Mouse (Mus musculus): Measurements from ENCODE around the gene 1190002N15Rik. TPM values are rescaled to one million over a fixed set of nuclear protein-coding genes. Genes with fewer than 3 reads are reported as not detected.

The 1190002N15Rik gene
- polyA plus RNA-seq, 1 experiment = 0.19 TPM

DNA sequence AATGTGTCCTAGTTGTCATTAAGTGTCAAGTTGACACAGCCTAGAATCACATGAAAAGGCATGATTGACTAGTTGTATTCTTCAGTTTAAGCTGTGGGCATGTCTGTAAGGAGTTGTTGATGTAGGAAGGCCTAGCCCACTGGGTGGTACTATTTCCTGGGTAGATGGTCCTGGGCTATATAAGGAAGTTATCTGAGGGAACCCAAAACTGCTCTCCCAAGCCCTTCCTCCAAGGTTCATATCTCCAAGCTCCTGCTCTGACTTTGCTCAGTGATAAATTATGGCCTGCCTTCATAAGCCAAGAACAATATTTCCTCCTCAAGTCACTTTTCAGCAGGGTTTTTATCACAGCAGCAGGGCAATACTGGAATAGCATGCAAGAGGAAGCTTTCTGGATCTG, 18.4 kb upstream of the 1190002N15Rik start:
- H3K4me1 ChIP-seq (ENCODE audit: control insufficient read depth) = peaks cover 40% of the 10 kb centered on the region
- TF ChIP-seq TAL1 (IDR thresholded peaks at IDR 0.05; ENCODE audit: low read length) (no peak), GATA1 (IDR thresholded peaks at IDR 0.05; ENCODE audit: low read length) (no peak)
- no peaks in the 10 kb centered on the region for H3K27me3 ChIP-seq (ENCODE audit: control insufficient read depth)
- H3K9me3 ChIP-seq (ENCODE audit: control insufficient read depth, low read length) = no peaks in the 10 kb centered on the region
- no peak overlapping the region for H3K4me3 ChIP-seq (replicated peaks)
- H3K36me3 ChIP-seq (ENCODE audit: control insufficient read depth) = no peaks in the 10 kb centered on the region

DNA sequence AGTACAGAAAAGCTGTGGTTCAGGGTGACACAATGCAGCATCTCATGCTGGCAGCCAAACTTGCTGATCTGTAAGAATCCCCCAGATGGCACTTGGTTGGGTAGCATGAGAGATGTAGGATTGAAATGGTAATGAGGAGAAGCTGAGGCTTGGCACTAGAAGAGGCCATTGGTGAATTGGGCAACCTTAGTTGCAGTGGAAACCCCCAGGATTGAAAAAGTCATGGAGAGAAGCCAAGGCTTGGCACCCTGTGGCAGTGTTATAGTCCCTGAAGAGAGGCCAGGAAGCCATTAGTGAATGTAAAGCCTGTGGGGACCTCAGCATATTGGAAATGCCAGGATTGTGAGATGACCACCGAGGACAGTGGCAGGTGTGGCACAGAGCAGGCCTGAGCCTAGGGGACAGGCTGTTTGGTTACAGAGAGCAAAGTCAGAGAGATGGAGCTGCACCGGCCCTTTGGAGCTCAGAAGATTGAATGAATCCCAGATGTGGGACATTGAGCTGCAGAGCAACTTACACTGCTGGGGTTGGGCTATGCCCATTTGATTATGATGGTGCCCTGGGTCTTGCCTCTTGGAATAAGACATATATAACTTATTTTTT, 12.7 kb upstream of the 1190002N15Rik start:
- Histone ChIP-seq H3K36me3 (ENCODE audit: control insufficient read depth) (no peaks in the 10 kb centered on the region), H3K9me3 (ENCODE audit: control insufficient read depth, low read length) (no peaks in the 10 kb centered on the region), H3K27me3 (ENCODE audit: control insufficient read depth) (no peaks in the 10 kb centered on the region), H3K4me3 (replicated peaks) (no peak overlapping the region), H3K4me1 (ENCODE audit: control insufficient read depth) (peaks cover 6% of the 10 kb centered on the region)
- no peak for TF ChIP-seq GATA1 (IDR thresholded peaks at IDR 0.05; ENCODE audit: low read length)
- no peak for TF ChIP-seq TAL1 (IDR thresholded peaks at IDR 0.05; ENCODE audit: low read length)

DNA sequence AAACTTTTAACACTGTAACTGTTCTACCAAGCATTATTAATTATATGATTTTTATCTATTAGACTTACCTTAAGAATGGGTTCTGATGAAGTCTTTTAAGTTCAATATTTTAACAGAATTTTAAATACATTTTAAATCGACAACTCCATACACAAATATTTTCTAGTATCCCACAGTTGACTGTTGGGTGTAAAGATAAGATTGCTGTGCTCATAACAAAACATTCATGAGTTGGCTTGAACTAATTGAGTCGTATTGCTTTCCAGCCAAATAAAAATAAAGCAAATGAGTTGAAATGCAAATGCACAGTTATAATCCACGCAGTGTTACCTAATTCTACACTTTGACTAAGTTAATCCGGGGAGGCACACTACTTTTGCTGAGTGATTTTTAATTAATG, 6.0 kb upstream of the 1190002N15Rik start:
- H3K9me3 ChIP-seq (ENCODE audit: control insufficient read depth, low read length) = no peaks in the 10 kb centered on the region
- peaks cover 44% of the 10 kb centered on the region for H3K4me1 ChIP-seq (ENCODE audit: control insufficient read depth)
- no peaks in the 10 kb centered on the region for H3K36me3 ChIP-seq (ENCODE audit: control insufficient read depth)
- H3K27me3 ChIP-seq (ENCODE audit: control insufficient read depth) = no peaks in the 10 kb centered on the region
- TF ChIP-seq TAL1 (IDR thresholded peaks at IDR 0.05; ENCODE audit: low read length) (no peak), GATA1 (IDR thresholded peaks at IDR 0.05; ENCODE audit: low read length) (no peak)
- no peak overlapping the region for H3K4me3 ChIP-seq (replicated peaks)

DNA sequence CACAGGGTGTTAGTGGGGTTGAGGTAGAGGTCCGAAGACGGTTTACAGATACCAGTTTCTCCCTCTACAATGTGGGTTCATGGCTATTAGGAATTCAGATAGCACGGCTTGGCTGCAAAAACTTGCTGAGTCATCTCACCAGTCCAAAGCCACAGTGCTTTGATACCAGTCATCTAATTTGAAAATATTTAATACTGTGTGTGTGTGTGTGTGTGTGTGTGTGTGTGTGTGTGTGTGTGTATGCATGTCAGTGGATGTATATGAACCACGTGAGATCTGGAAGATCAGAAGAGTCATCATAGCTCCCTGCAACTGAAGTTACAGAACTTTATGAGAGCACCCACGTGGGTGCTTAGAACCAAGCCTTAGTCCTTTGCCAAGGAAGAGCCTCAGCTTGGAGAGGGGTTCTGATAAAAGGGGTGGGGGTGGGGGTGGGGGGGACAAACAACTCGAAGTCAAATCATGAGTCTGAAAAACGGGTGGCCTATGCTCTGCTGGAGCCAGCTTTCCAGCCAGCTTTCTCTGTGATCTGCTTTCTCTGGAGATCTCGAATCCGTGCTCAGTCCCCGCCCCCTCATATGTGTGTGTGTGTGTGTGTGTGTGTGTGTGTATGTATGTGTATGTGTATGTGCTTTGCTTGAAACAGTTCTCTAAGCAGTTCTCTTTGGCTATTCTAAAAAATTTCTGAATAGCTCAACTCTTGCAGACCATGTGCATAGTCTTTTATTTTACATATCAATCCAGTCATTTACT, 2.6 kb upstream of the 1190002N15Rik start:
- peaks cover 67% of the 10 kb centered on the region for H3K4me1 ChIP-seq (ENCODE audit: control insufficient read depth)
- H3K27me3 ChIP-seq (ENCODE audit: control insufficient read depth) = no peaks in the 10 kb centered on the region
- peak overlapping the region; percentile 94 for H3K4me3 ChIP-seq (replicated peaks)
- TF ChIP-seq TAL1 (IDR thresholded peaks at IDR 0.05; ENCODE audit: low read length) = no peak
- no peak for TF ChIP-seq GATA1 (IDR thresholded peaks at IDR 0.05; ENCODE audit: low read length)
- no peaks in the 10 kb centered on the region for H3K36me3 ChIP-seq (ENCODE audit: control insufficient read depth)
- H3K9me3 ChIP-seq (ENCODE audit: control insufficient read depth, low read length) = no peaks in the 10 kb centered on the region

DNA sequence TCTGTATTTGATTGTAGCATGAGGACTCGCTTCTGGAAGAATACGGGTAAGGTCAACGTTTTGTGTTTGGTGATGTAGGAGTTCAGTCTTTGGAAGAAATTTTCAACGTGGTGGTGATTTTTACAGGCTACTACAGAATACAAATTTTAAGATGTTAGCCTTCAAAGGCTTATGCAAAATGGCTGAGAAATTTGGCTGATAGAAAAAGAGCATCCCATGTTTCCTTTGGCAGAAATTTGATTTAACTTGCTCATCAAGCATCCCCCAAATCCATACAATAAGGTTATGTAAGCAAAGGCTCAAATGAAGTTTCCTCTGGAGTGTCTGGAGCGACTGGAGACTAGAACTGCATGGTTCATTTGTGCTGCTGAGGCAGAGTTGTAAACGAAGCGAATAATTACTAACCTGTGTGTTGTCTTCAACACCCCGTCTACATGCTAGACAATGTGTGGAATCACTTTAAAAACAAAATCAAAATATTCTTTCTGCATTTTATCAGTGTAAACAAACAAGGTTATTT, 1.5 kb upstream of the 1190002N15Rik start:
- Histone ChIP-seq H3K9me3 (ENCODE audit: control insufficient read depth, low read length) (no peaks in the 10 kb centered on the region), H3K27me3 (ENCODE audit: control insufficient read depth) (no peaks in the 10 kb centered on the region), H3K4me1 (ENCODE audit: control insufficient read depth) (peaks cover 66% of the 10 kb centered on the region), H3K36me3 (ENCODE audit: control insufficient read depth) (no peaks in the 10 kb centered on the region), H3K4me3 (replicated peaks) (peak overlapping the region; percentile 94)
- TF ChIP-seq TAL1 (IDR thresholded peaks at IDR 0.05; ENCODE audit: low read length) (no peak), GATA1 (IDR thresholded peaks at IDR 0.05; ENCODE audit: low read length) (no peak)

DNA sequence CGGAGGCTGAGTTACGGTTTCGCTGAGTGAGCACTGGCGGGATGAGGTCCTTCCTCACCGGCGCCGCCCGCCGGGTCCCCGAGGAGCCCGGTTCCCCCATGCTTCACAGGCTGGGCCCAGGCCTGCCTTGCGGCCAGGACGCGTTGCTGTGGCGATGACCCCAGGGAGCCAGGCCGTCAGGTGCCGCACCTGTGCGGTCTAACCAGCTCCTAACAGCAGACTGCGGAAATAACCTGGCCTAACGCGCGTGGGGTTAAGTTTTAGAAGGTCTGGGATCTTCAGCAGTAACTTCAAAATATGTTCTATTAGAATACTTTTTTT, 902 bp upstream of the 1190002N15Rik start:
- H3K9me3 ChIP-seq (ENCODE audit: control insufficient read depth, low read length) = no peaks in the 10 kb centered on the region
- H3K4me3 ChIP-seq (replicated peaks) = peak overlapping the region; percentile 94
- H3K36me3 ChIP-seq (ENCODE audit: control insufficient read depth) = no peaks in the 10 kb centered on the region
- peaks cover 64% of the 10 kb centered on the region for H3K4me1 ChIP-seq (ENCODE audit: control insufficient read depth)
- TF ChIP-seq TAL1 (IDR thresholded peaks at IDR 0.05; ENCODE audit: low read length) (no peak), GATA1 (IDR thresholded peaks at IDR 0.05; ENCODE audit: low read length) (no peak)
- no peaks in the 10 kb centered on the region for H3K27me3 ChIP-seq (ENCODE audit: control insufficient read depth)

DNA sequence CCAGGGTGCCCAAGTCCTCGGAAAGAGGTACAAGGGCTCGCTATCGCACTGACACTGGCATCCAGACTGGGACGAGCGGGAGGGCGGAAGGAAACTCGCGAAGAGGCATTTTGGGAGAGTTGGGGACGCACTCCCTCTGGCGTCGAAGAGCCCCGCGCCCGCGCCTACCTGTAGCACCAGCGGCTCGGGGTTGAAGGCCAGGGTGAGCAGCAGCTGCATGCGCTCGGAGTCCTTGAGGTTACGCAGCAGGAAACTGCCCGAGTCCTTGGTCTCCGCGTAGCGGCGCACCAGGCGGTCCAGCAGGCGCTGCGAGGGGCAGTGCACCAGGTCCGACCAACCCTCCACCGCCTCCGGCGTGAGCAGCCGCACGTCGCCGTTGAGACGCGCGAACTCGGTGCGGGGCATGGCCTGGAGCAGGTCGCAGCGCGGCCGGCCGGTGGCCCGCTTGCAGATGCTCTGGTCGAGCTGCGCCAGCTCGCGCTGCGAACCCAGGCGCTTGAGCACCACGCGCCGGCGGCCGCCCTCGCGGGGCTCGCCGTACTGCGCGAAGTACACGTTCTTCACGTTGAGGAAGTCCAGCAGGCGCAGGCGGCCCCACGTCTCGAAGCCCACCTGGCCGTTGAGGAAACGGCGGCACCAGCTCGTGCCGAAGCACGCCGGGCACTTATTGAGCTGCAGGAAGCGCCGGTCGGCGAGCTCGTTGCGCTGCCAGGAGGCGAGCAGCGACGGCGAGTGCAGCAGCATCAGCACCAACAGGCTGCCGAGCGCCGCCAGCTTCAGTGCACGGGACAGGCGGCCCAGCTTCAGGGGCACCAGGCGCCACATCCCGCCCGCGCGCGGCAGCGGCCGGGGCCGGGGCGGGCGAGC, 597 bp downstream of the 1190002N15Rik start:
- Histone ChIP-seq H3K4me3 (replicated peaks) (peak overlapping the region; percentile 94), H3K27me3 (ENCODE audit: control insufficient read depth) (no peaks in the 10 kb centered on the region), H3K36me3 (ENCODE audit: control insufficient read depth) (no peaks in the 10 kb centered on the region), H3K4me1 (ENCODE audit: control insufficient read depth) (peaks cover 59% of the 10 kb centered on the region), H3K9me3 (ENCODE audit: control insufficient read depth, low read length) (no peaks in the 10 kb centered on the region)
- TF ChIP-seq TAL1 (IDR thresholded peaks at IDR 0.05; ENCODE audit: low read length) (no peak), GATA1 (IDR thresholded peaks at IDR 0.05; ENCODE audit: low read length) (no peak)

DNA sequence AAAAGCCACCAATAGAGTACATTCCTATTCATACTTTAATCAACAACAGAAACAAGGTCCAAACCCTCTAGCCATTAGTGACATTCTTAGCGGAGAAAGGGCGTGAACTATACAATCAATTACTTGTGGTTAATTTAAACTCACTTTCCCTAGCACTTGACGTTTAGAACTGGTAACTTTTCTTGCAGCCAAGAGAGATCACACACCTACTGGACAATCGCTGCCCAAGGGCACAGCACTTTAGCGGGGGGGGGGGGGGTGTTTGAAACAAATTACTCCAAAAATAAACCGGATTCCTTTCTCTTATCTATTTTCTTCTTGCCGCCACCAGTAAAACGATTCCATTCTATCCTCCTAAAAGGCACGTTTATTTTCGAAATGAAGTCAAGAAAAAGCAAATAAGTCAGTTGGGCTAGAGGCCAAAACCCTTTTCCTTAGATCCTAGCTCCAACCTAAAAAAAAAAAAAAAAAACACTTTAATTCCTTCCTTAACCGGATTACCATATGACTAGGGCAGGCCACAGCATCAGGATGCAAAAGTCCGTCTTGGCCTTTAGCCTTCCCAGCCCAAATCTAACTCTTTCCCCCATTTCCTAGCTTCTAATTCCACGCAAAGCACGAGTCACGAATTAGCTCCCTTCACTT, 1.5 kb downstream of the 1190002N15Rik start:
- H3K36me3 ChIP-seq (ENCODE audit: control insufficient read depth) = no peaks in the 10 kb centered on the region
- H3K4me1 ChIP-seq (ENCODE audit: control insufficient read depth) = peaks cover 59% of the 10 kb centered on the region
- no peaks in the 10 kb centered on the region for H3K27me3 ChIP-seq (ENCODE audit: control insufficient read depth)
- no peaks in the 10 kb centered on the region for H3K9me3 ChIP-seq (ENCODE audit: control insufficient read depth, low read length)
- peak overlapping the region; percentile 94 for H3K4me3 ChIP-seq (replicated peaks)
- TF ChIP-seq GATA1 (IDR thresholded peaks at IDR 0.05; ENCODE audit: low read length) (no peak), TAL1 (IDR thresholded peaks at IDR 0.05; ENCODE audit: low read length) (no peak)
